Mouse (Mus musculus) cerebellum, postnatal 10 days (tissue): ENCODE results near the gene Pfdn5.
A peak's percentile ranks its signal among the peaks of the same experiment; 100 is the strongest.

Experiments used
- DNase-seq, 2 experiments: peaks; one replicate each; pipeline ENCODE4 v3.0.0; 2021; ENCODE audit warnings: mixed read lengths in 2 of 2

Pfdn5 gene

GRCm38 (mm10) chr15:102377163-102377543, 51.2 kb downstream of the Pfdn5 start:
- peak; percentile 75 to 80 for DNase-seq

GRCm38 (mm10) chr15:102377810-102378262, 51.9 kb downstream of the Pfdn5 start:
- DNase-seq: peak; percentile 39 to 41
